Mouse (Mus musculus): ENCODE data around the gene Batf2.
A peak's percentile ranks its signal among the peaks of the same experiment; 100 is the strongest.
"Not testable (repeated sequence)": the region's sequence is repeated elsewhere in the genome, so short reads cannot be mapped to it uniquely, and the experiment has no call there.

The Batf2 gene

GRCm38 (mm10) chr19:6132171-6132827 is 8.5 kb upstream of the Batf2 start:
- peak; percentile 82 for DNase-seq (ENCODE audit: low spot score)

- not testable (repeated sequence) for DNase-seq (ENCODE audit: low spot score)
Measured at GRCm38 (mm10) chr19:6133197-6133596, 7.6 kb upstream of the Batf2 start.

- DNase-seq (ENCODE audit: low spot score) = no peak
Measured at GRCm38 (mm10) chr19:6136397-6136796, 4.4 kb upstream of the Batf2 start.

- DNase-seq (ENCODE audit: low spot score) = no peak
Measured at GRCm38 (mm10) chr19:6139701-6140100, 1.1 kb upstream of the Batf2 start.

- no peak for DNase-seq (ENCODE audit: low spot score)
Measured at GRCm38 (mm10) chr19:6140374-6140677, 457 bp upstream of the Batf2 start.

GRCm38 (mm10) chr19:6141394-6141749 is 589 bp downstream of the Batf2 start, which contains the start of gene Arl2:
Gene Arl2, minus strand, starts transcription at chr19:6141548.
- peak; percentile 90 for DNase-seq (ENCODE audit: low spot score)

- no peak for DNase-seq (ENCODE audit: low spot score)
Measured at GRCm38 (mm10) chr19:6144842-6145241, 4.1 kb downstream of the Batf2 start.

- no peak for DNase-seq (ENCODE audit: low spot score)
Measured at GRCm38 (mm10) chr19:6155174-6155573, 14.4 kb downstream of the Batf2 start.

- DNase-seq (ENCODE audit: low spot score) = no peak
Measured at GRCm38 (mm10) chr19:6156372-6156771, 15.6 kb downstream of the Batf2 start.

- DNase-seq (ENCODE audit: low spot score) = no peak
Measured at GRCm38 (mm10) chr19:6157220-6157619, 16.4 kb downstream of the Batf2 start.

GRCm38 (mm10) chr19:6163872-6164547 is 23.2 kb downstream of the Batf2 start:
- no peak for DNase-seq (ENCODE audit: low spot score)

GRCm38 (mm10) chr19:6166750-6167149 is 26.0 kb downstream of the Batf2 start:
- DNase-seq (ENCODE audit: low spot score) = no peak

- DNase-seq (ENCODE audit: low spot score) = no peak
Measured at GRCm38 (mm10) chr19:6171215-6171614, 30.4 kb downstream of the Batf2 start.

GRCm38 (mm10) chr19:6174771-6175170 is 34.0 kb downstream of the Batf2 start:
- no peak for DNase-seq (ENCODE audit: low spot score)

- no peak for DNase-seq (ENCODE audit: low spot score)
Measured at GRCm38 (mm10) chr19:6178775-6179174, 38.0 kb downstream of the Batf2 start.

- peak; percentile 11 for DNase-seq (ENCODE audit: low spot score)
Measured at GRCm38 (mm10) chr19:6181629-6182028, 40.8 kb downstream of the Batf2 start.

- DNase-seq (ENCODE audit: low spot score) = no peak
Measured at GRCm38 (mm10) chr19:6182534-6182933, 41.8 kb downstream of the Batf2 start.

- DNase-seq (ENCODE audit: low spot score) = no peak
Measured at GRCm38 (mm10) chr19:6184131-6184530, 43.3 kb downstream of the Batf2 start, which contains the start of gene Majin. Gene Majin, plus strand, starts transcription at chr19:6184388.

- no peak for DNase-seq (ENCODE audit: low spot score)
Measured at GRCm38 (mm10) chr19:6204265-6204664, 63.5 kb downstream of the Batf2 start.

GRCm38 (mm10) chr19:6206716-6207115 is 65.9 kb downstream of the Batf2 start:
- DNase-seq (ENCODE audit: low spot score) = no peak

- DNase-seq (ENCODE audit: low spot score) = no peak
Measured at GRCm38 (mm10) chr19:6216046-6216705, 75.4 kb downstream of the Batf2 start.

GRCm38 (mm10) chr19:6218606-6219005 is 77.8 kb downstream of the Batf2 start:
- no peak for DNase-seq (ENCODE audit: low spot score)

All from c-Kit-positive CD71-positive TER-119-positive erythroid progenitor cells, embryonic 14.5 days (primary cell).